Mouse (Mus musculus): Measurements from ENCODE around the gene Nae1.

The Nae1 gene

DNA sequence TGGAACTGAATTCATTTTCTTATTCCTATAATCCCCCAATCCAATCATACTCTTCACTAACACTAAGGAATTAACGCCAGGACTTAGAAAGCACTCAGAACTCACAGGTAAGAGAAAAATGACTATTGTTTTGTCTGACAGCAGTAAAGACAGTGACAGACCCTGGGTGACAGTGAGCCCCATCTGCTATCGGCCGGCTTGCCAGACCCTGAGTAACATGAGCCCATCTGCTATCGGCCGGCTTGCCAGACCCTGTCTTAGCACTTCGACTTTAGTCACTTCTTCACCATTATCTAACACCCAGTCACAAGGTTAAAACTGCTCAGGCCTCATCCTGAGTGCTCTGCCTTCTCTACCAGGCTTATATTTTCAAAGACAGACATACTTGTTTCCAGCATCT, 4.8 kb downstream of the Nae1 start:
- no peak for DNase-seq (ENCODE audit: low read depth, low spot score)

DNA sequence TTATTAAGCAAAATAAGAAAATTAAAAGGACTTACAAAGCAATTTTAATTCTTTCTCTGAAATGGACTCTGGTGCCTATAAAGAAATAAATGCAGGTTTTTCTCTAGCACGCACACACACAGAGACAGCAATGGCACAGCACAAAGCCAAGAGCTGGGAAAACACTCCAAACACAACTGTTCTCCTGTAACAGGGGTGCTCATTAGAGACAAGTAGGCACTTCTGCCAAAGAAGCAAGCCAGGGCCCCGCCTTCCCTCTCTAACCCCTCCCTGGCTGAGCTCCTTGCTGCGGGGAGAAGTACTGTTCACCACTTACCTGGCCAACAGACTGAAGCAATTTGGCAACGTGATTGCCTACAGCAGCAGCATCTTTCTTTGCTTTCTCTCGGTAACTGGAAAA, 16.6 kb downstream of the Nae1 start:
- no peak for DNase-seq (ENCODE audit: low read depth, low spot score)

DNA sequence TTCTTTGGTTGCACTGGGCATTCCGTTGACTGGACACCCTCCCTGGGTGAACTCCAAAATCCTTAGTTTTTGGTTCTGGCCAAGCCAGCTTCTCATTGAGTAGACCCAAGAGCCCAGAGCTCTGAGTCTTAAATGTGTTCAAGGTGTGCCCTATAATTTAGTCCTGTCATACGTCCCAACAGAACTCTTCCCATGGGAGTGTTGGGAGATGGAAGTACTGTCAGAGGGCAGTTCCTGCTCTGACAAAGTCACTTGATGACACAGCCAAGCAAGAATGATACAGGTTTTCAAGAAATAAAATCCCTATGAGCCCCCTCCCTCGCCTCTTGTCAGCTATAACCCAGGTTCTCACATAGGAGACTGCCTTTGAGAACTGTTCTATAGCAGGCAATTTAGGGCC, 24.3 kb downstream of the Nae1 start:
- DNase-seq (ENCODE audit: low read depth, low spot score): no peak

DNA sequence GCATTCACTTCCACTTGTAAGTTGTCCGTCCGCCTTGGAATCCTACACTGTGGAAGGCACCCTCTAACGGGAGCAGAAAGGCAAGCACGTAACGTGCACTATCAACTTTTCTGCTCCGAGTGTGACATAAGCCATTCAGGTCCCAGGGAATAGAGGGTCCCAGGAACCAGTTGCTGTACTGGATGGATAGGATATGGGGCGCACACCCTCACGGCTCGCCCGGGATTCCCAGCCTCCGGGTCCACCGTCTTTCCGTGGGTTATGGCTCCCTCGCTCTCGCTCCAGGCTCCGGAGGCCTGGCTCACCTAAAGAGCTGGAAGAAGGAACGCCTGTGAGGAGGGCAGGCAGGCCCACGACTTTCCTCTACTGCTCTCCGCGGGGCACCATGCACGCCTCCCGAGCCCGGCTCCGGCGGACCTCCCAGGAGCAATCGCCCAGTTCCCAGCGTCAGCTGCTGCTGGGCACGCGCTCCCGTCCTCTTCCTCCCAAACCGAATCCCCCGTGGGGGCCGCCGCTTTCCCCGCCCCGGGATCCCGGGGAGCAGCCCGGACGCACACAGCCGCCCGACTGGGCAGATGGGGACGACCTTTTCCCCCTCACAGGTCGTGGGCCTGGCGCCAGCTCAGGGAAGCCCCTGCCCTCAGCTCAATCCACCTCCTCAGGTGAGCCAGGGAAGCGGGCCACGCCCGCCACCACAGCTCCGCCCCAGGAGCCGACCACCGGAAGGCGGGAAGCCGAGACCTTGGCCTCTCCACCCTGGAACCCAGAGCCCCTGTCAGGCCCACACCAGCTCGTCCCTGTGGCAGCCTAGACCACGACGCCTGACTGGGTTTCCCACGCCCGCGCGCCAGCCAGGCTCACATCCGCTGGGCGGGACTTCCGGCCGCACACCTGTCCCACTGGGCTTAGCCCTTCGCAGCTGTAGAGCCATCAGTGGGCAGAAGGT, 25.1 kb downstream of the Nae1 start, which contains the start of gene Terb1:
Gene Terb1, minus strand, starts transcription at position 850 of the 946 bp plus-strand sequence.
- peak; percentile 75 for DNase-seq (ENCODE audit: low read depth, low spot score)

DNA sequence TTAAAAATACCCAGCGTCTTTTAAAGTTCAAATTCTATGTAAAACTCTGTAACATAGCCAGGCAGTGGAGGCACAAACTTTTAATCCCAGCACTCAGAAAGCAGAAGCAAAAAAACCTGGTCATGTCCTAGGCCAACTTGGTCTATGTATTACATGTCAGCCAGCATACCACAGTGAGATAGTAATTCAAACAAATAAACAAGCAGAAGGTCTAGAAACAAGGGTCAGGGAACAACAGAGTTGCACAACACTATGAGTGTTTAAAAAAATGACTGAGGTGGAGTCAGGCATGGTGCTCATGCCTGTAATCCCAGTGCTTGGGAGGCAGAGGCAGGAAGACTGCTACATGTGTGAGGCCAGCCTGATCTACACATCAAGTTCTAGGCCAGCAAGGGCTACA, 55.3 kb downstream of the Nae1 start:
- no peak for DNase-seq (ENCODE audit: low read depth, low spot score)

DNA sequence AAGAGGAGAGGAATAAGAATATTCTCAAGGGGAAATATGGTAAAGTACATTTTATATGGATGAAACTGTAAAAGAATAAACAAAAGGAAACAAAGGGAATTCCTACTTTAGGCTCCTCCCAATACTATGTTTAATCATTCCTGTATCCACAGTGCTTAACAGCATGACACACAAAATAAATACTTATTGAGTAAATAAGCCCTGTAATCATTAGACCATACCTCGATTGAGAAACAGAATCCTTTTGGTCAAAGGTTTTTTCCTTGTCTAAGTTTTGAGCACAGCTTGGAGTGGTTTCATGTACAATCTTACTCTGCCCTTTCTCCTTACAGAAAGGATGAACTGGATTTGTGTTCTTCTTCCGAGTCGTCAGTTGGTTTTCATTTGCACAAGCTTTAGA, 62.0 kb downstream of the Nae1 start:
- DNase-seq (ENCODE audit: low read depth, low spot score): no peak

DNA sequence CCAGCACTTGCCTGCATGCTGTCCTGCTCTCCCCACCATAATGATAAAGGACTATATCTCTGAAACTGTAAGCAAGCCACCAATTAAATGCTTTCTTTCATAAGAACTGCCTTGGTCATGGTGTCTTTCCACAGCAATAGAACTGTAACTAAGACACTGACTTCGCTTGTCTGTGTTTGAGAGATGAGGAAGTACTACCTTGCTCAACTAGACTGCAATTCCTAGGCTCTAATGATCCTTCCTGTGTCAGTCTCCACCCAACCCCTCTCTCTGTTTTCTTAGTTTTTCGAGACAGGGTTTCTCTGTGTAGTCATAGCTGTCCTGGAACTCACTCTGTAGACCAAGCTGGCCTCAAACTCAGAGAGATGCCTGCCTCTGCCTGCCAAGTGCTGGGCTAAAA, 67.0 kb downstream of the Nae1 start:
- DNase-seq (ENCODE audit: low read depth, low spot score): no peak
